Mouse (Mus musculus) layer of hippocampus, postnatal 10 days (tissue): ENCODE data around the gene Prl2b1. TPM values are rescaled to one million over a fixed set of nuclear protein-coding genes. Genes with fewer than 3 reads are reported as not detected.
A peak's percentile ranks its signal among the peaks of the same experiment; 100 is the strongest.

ENCODE experiments used
- DNase-seq, 2 experiments: peaks; one replicate each; pipeline ENCODE4 v3.0.0; 2021; ENCODE audit warnings: low spot score in 2 of 2
- long read RNA-seq: library from polyadenylated mRNA; stranded (forward); transcript quantifications from one replicate; pipeline ENCODE4 v2.0.0, GENCODE M21; 2023
- total RNA-seq, 2 experiments: library from RNA; stranded (reverse); gene quantifications; 2 replicates each; pipeline ENCODE4 v1.2.3; 2021

Prl2b1 gene
- total RNA-seq: not detected
- long read RNA-seq: 0 reads

DNA sequence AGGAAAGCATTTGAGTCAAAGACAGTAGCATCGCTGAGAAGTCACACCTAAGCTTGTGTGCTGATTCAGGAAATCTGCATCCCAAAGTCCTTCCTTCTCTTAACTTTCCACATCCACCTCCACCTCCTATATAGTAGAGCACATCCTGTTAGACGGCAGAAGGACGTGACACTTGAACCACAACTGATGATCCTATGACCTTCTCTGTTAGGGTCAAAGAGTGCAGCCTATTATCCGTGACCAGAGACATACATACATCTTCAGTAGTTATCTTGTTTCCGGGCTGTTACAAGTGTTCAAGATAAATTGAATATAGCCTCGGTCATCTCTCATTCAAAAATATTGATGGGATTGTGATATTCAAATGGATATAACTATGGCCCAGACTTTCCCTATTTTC, at the start of gene Prl2b1:
Prl2b1 (minus strand) TSS at position 101 of the 400 bp plus-strand sequence.
- DNase-seq: no peak

DNA sequence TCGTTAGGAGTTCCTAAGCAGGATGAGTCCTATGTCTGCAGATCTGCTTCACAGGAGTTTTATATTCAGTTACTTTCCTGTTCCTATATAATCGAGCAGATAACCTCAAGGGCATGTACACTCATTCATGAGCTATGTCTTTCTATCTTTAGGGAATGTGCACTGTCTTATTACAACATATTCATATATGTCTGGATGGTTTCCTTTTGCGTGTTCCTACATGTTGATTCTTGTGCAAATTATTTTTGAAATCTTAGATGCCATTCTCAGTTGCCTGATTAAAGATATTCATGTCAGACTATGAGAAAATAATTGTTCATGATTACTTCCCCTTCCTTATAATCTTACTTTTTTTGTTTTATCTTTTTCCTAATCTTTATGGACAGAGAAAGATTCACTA, 47.9 kb upstream of the Prl2b1 start, which contains the start of gene Prl8a6:
Prl8a6 (minus strand) TSS at position 101 of the 400 bp plus-strand sequence.
- no peak for DNase-seq

DNA sequence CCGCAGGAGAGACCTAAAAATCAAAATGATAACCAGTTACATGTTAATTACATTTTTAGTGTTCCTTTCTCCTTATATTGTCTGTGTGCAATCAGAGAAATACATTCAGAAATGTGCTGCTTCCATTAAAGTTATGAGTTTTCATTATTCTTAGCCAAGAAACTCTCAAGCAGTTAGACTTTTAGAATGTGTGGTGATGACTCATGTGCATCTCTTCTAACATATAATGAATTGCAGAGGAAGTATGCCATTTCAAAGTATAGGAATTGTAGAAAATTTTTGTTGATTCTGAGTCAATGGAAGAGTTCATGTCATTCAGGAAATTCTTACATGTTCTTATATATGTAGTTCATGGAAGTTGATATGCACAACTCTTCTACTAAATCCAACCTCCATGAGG, 42.5 kb upstream of the Prl2b1 start:
- no peak for DNase-seq

DNA sequence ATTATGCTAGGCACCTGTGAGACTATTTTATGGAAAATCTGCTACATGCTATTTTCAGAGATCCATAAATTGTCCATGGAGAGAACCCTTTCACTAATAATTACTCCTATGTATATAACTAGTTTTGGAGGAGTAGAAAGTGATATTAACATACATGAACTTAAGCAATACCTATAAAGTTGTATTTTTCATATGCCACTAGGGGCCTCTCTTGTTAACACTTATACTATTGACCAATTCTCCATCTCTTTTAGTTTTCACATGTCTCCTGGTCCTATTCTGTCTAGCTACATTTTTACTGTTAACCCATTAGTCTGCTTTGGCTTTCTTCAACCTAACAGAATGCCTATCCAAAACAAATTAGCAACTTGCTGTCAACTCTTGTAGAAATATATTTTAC, 23.0 kb upstream of the Prl2b1 start:
- DNase-seq: no peak

DNA sequence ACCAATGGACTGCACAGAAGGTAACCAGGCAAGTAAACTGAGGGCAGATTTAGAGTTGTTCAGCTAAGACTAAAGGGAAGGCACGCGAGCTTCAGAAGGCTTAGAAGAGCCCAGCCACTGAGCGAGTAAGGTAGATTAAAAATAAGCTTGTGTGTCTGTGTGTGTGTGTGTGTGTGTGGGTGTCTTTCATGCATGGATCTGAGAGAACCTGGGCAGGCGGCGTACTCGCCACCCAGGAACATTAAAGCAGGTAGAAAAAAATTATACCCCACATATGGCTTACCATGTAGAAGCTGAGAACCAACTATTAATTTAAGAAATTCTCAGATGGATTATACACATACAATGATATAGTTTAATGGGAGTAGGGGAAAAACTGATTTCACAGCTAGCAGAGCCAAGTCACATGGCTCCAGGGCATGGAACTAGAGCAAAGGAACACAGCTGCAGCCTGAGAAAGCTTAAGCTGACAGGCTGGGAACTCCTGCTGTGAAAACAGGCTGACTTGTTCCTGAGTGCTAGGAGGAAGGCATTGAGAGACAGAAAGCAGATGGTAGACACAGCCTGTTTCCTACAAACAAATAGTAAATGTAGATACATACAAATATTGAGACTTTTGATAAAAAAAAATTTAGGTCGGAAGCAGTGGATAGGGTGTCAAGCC, 8.5 kb upstream of the Prl2b1 start:
- peak in 1 of 2 experiments; percentile 5 for DNase-seq

GRCm38 (mm10) chr13:27345373-27345772, 45.3 kb downstream of the Prl2b1 start, which contains the start of gene Prl8a2:
Gene Prl8a2 (plus strand): TSS chr13:27345673.
- no peak for DNase-seq

- no peak for DNase-seq
Measured at GRCm38 (mm10) chr13:27342733-27343275, 47.8 kb downstream of the Prl2b1 start.

DNA sequence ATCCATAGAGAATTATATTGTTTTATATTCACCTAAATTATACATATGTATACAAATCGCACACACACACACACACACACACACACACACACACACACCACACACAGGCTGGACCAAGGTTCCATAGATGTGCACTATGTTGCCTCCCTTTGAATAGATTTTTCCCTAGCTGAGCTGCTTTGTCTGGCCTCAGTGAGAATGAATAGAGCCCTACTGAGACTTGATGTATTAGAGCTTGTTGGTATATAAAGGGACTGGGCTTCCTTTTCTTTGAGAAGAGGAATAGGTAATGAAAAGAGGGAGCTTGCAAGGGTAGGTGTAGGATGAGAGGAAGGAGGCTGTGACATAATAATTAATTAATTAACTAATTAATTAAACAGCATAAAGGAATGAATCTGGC, 55.7 kb downstream of the Prl2b1 start:
- no peak for DNase-seq

Other genes starting within 250 kb of the Prl2b1 start
- gene Prl3d3, start 234.1 kb downstream of the Prl2b1 start, total RNA-seq: not detected
- not detected for gene Prl3c1, start 194.2 kb downstream of the Prl2b1 start, total RNA-seq
- gene Prl3b1, start 149.0 kb downstream of the Prl2b1 start, total RNA-seq: not detected
- gene Prl3a1, start 131.4 kb downstream of the Prl2b1 start, total RNA-seq: not detected
- not detected for gene Prl6a1, start 78.2 kb downstream of the Prl2b1 start, total RNA-seq
- gene Prl8a2, start 45.2 kb downstream of the Prl2b1 start, total RNA-seq: not detected
- gene Prl8a6, start 47.8 kb upstream of the Prl2b1 start, total RNA-seq: not detected
- not detected for gene Prl8a8, start 122.4 kb upstream of the Prl2b1 start, total RNA-seq
- gene Prl8a9, start 173.8 kb upstream of the Prl2b1 start, total RNA-seq: not detected
- not detected for gene Prl8a1, start 191.3 kb upstream of the Prl2b1 start, total RNA-seq
- gene Prl7b1, start 219.7 kb upstream of the Prl2b1 start, total RNA-seq: not detected